Mouse (Mus musculus) spleen, adult 2 months (tissue): ENCODE measurements at regions not wholly inside any gene's neighbourhood (a gene's known extent, or its start where the extent isn't known, plus 50 kb on each side); places are given as distances from the start of the nearest gene placed in this dataset.

Experiments used
- DNase-seq, 2 experiments: peaks; one replicate each; pipeline versions ENCODE4 v3.0.0 to v3.0.0-alpha.2; 2012 to 2021; ENCODE audit warnings: low spot score in 2 of 2, low read depth in 1 of 2
- H3K27ac ChIP-seq: fragments of 200-500 bp; 2 replicates; pipeline ENCODE4 v1.5.1; 2012; ENCODE audit warnings: low read length, inconsistent platforms; ENCODE audit not compliant: insufficient read depth
- H3K27me3 ChIP-seq: fragments of 200-500 bp; 2 replicates; pipeline ENCODE4 v1.6.1; 2012; ENCODE audit warnings: mild to moderate bottlenecking, moderate library complexity, low read length, inconsistent platforms; ENCODE audit not compliant: control insufficient read depth, insufficient read depth
- H3K36me3 ChIP-seq: fragments of 200-500 bp; 2 replicates; pipeline ENCODE4 v1.6.1; 2012; ENCODE audit warnings: mild to moderate bottlenecking, low read length, inconsistent platforms; ENCODE audit not compliant: control insufficient read depth, insufficient read depth
- H3K4me1 ChIP-seq: fragments of 200-500 bp; 2 replicates; pipeline ENCODE4 v1.6.1; 2011; ENCODE audit warnings: inconsistent platforms; ENCODE audit not compliant: control insufficient read depth, insufficient read depth, insufficient read length
- H3K4me3 ChIP-seq: fragments of 200-500 bp; 2 replicates; pipeline ENCODE4 v1.5.1; 2011; ENCODE audit warnings: mild to moderate bottlenecking, inconsistent platforms; ENCODE audit not compliant: insufficient read depth, insufficient read length; ENCODE audit errors: extremely low read depth
- CTCF ChIP-seq: fragments of 200-500 bp; IDR thresholded peaks from 2 replicates; pipeline ENCODE4 v1.5.1; 2011; ENCODE audit warnings: mild to moderate bottlenecking, inconsistent platforms; ENCODE audit not compliant: insufficient read depth, insufficient read length, insufficient replicate concordance; ENCODE audit errors: extremely low read depth
- POLR2A ChIP-seq: fragments of 200-500 bp; IDR thresholded peaks from 2 replicates; pipeline ENCODE4 v1.6.1; 2011; ENCODE audit warnings: low read depth, low read length, inconsistent platforms
- WGBS: fragments of 180-500 bp; shearing (Covaris S2); methylation state at CpG from one replicate; pipeline ENCODE4 v1.1.7; 2018; 5-methylcytosine and 5-hydroxymethylcytosine counted together

DNA sequence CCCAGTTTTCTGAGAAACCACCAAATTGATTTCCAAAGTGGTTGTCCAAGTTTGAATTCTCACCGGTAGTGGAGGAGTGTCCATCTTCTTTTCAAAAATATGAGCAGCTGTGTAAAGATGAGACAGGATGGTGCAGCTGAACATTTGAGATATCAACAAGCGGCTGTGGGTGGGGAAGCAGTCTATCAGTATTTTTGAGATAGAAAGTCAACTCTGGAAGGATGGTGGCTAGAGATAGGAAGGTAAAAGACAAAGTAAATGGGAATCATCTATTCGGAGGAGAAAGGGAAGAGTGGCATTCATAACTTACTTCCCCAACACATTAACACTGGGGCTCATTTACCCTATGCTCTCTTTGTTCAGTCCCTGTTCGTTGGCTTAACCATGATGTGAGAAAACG lies 146.9 kb upstream of the Gmnc start:
- Histone ChIP-seq H3K27me3 (no peaks in the 10 kb centered on the region), H3K27ac (no peak overlapping the region), H3K4me1 (no peaks in the 10 kb centered on the region), H3K4me3 (no peak overlapping the region), H3K36me3 (no peaks in the 10 kb centered on the region)
- DNase-seq = no peak
- no peak for TF ChIP-seq POLR2A
- no peak for TF ChIP-seq CTCF
- WGBS = 81% methylated on average over 5 of the region's 5 CpGs

DNA sequence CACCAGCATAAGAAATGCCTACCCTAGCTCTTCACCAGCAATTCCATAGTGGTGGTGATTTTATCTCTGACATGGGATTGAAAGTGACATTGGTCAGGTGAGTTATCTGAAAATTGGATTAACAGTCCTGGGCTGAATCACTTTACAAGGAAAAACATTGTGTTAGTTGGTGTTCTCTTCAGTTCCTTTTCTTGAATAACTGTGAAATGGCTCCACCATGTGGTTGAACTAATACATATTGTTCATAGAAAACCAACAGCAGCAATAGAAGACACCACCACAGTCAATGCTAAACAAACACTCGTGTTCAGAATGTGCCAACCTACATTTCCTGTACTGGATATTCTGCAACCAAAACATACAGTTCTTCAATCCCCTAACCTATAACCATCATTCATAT lies 147.5 kb upstream of the Gmnc start:
- Histone ChIP-seq H3K27me3 (no peaks in the 10 kb centered on the region), H3K27ac (no peak overlapping the region), H3K4me3 (no peak overlapping the region), H3K4me1 (no peaks in the 10 kb centered on the region), H3K36me3 (no peaks in the 10 kb centered on the region)
- WGBS = 2% methylated on average over 1 of the region's 1 CpGs
- DNase-seq = no peak
- TF ChIP-seq POLR2A = no peak
- TF ChIP-seq CTCF = no peak

DNA sequence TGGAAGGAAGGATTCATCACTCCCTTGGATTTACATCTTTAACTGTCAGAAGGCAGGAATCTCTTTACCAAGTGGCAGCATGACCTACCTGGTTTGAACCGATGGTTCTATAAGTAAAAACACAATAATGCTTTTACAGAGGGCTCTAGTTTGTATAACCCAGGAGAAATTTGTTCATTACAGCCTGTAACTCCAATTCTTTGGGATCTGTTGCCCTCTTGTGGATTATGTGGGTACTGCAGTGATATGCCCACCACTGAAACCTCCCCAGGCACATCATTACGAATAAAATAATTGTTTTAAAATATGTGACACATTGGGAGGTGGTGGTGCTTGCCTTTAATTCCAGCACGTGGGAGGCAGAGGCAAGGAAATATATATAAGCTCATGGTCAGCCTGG lies 148.6 kb upstream of the Gmnc start:
- Histone ChIP-seq H3K27me3 (no peaks in the 10 kb centered on the region), H3K4me1 (no peaks in the 10 kb centered on the region), H3K36me3 (no peaks in the 10 kb centered on the region), H3K27ac (no peak overlapping the region), H3K4me3 (no peak overlapping the region)
- DNase-seq = peak in 1 of 2 experiments; percentile 38
- TF ChIP-seq CTCF (peak; percentile 19; the same call in 1 of the 2 replicates), POLR2A (no peak)
- WGBS = 13% methylated on average over 3 of the region's 3 CpGs

DNA sequence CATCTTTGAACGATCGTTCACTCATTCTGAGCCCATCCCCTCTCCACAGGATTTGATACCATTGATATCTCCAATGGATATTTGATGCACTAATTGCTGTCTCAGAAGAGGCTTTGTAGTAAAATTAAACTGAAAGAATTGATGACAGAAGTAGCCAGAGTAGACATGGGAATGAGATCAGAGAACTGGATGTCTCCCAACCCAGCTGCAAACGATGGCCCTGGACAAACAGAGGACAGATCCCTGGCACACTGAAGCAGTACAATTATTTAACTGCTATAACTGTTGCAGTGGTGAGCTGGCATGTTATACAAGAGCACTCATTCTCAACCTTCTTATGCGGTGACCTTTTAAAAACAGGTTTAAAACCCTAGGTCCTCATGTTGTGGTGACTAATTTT lies 151.5 kb upstream of the Ostn start:
- no peak for DNase-seq
- 93% methylated on average over 4 of the region's 4 CpGs for WGBS
- no peak overlapping the region for H3K4me3 ChIP-seq
- H3K27ac ChIP-seq = no peak overlapping the region
- no peaks in the 10 kb centered on the region for H3K36me3 ChIP-seq
- H3K27me3 ChIP-seq = no peaks in the 10 kb centered on the region
- TF ChIP-seq CTCF (no peak), POLR2A (no peak)
- H3K4me1 ChIP-seq = no peaks in the 10 kb centered on the region

DNA sequence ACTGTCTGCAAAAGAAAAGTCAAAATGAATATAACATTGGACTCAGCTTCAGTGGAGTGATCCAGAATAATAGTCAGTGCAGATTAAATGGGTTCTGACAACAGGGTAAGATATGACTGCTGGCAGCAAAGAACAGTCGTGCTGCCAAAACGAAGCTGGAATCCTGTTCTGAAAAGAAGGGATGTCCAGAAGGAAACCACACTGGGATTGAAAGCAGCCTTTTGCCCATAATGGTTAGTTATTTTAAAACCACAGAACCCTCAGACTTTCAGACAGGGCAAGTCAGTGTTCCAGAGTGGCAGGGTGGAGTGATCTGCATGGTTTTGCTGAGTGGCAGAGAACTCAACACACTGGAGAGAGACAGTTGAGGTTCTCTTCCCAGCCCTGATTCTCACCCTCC lies 111.6 kb upstream of the Ostn start:
- TF ChIP-seq CTCF = no peak
- TF ChIP-seq POLR2A = no peak
- Histone ChIP-seq H3K27ac (no peak overlapping the region), H3K4me1 (no peaks in the 10 kb centered on the region), H3K36me3 (no peaks in the 10 kb centered on the region), H3K4me3 (no peak overlapping the region), H3K27me3 (no peaks in the 10 kb centered on the region)
- no peak for DNase-seq
- whole genome bisulfite sequencing = 57% methylated on average over 2 of the region's 2 CpGs
